Mouse (Mus musculus): Measurements from ENCODE around the gene Spata1. TPM values are rescaled to one million over a fixed set of nuclear protein-coding genes. Genes with fewer than 3 reads are reported as not detected.
A peak's percentile ranks its signal among the peaks of the same experiment; 100 is the strongest.

Spata1 gene
- polyA plus RNA-seq, 1 experiment, result 138 TPM

DNA sequence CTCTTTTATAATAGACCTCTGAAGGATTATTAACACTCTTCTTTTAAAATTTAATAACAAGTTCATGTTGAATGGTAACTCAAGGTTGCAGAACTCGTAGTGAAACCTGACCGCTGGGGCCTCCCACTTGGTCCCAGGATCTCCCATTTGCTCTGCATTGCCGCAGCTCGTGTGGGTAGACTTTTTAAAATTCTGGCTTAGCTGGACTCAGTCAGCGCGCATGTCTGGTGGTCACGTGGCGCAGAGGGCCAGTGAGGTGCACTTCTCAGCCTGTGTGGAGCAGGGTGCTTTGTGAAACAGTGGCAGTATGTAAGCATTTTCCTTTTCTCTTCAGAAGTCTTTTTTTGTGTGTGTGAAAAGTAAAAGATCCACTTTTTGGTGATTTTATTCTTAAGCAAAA, 56.6 kb downstream of the Spata1 start:
- H3K27me3 ChIP-seq (ENCODE audit: control insufficient read depth, insufficient read depth, low read length), result no peaks in the 10 kb centered on the region
- H3K27ac ChIP-seq (ENCODE audit: control insufficient read depth, insufficient read depth, low read depth, low read length), result no peak overlapping the region
- no peaks in the 10 kb centered on the region for H3K36me3 ChIP-seq (ENCODE audit: control insufficient read depth, insufficient read depth, low read length)
- no peaks in the 10 kb centered on the region for H3K4me1 ChIP-seq (ENCODE audit: control insufficient read depth, insufficient read depth, low read length)
- H3K4me3 ChIP-seq (ENCODE audit: control insufficient read depth, low read depth, low read length), result no peak overlapping the region
- TF ChIP-seq POLR2A (IDR thresholded peaks at IDR 0.05; ENCODE audit: control insufficient read depth, low read depth, low read length) (no peak), CTCF (IDR thresholded peaks at IDR 0.05; ENCODE audit: control insufficient read depth, insufficient read depth, insufficient replicate concordance, low read depth, low read length) (no peak)

- H3K4me3 ChIP-seq (ENCODE audit: control insufficient read depth, low read depth, low read length), result no peak overlapping the region
- H3K36me3 ChIP-seq (ENCODE audit: control insufficient read depth, insufficient read depth, low read length), result no peaks in the 10 kb centered on the region
- TF ChIP-seq CTCF (IDR thresholded peaks at IDR 0.05; ENCODE audit: control insufficient read depth, insufficient read depth, insufficient replicate concordance, low read depth, low read length), result no peak
- no peak for TF ChIP-seq POLR2A (IDR thresholded peaks at IDR 0.05; ENCODE audit: control insufficient read depth, low read depth, low read length)
- no peak overlapping the region for H3K27ac ChIP-seq (ENCODE audit: control insufficient read depth, insufficient read depth, low read depth, low read length)
- H3K4me1 ChIP-seq (ENCODE audit: control insufficient read depth, insufficient read depth, low read length), result no peaks in the 10 kb centered on the region
- H3K27me3 ChIP-seq (ENCODE audit: control insufficient read depth, insufficient read depth, low read length), result no peaks in the 10 kb centered on the region
Observed at GRCm38 (mm10) chr3:146442484-146442883, 57.1 kb downstream of the Spata1 start.

DNA sequence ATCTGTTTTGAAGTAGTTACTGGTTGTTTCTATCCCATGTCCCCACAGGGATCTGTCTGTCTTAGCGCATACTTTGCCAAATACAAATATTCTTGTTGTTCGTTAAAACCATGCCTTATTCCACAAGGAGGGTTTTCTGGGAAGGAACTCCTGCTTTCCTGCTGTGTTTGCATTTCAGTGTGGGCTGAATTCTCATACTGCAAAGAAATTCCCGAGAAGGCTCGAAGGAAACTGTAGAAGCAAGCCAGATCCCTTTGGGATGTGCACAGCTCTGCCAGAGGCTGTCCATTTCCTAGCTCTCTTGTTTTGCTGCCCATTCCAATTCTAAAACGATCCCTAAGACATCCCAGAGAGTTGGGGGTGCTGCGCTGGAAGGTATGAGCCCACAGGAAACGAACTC, 59.1 kb downstream of the Spata1 start:
- H3K27me3 ChIP-seq (ENCODE audit: control insufficient read depth, insufficient read depth, low read length), result no peaks in the 10 kb centered on the region
- H3K4me1 ChIP-seq (ENCODE audit: control insufficient read depth, insufficient read depth, low read length), result no peaks in the 10 kb centered on the region
- peaks cover 2% of the 10 kb centered on the region; the same call in 1 of the 2 replicates for H3K36me3 ChIP-seq (ENCODE audit: control insufficient read depth, insufficient read depth, low read length)
- no peak for TF ChIP-seq CTCF (IDR thresholded peaks at IDR 0.05; ENCODE audit: control insufficient read depth, insufficient read depth, insufficient replicate concordance, low read depth, low read length)
- TF ChIP-seq POLR2A (IDR thresholded peaks at IDR 0.05; ENCODE audit: control insufficient read depth, low read depth, low read length), result no peak
- H3K4me3 ChIP-seq (ENCODE audit: control insufficient read depth, low read depth, low read length), result no peak overlapping the region
- no peak overlapping the region for H3K27ac ChIP-seq (ENCODE audit: control insufficient read depth, insufficient read depth, low read depth, low read length)

DNA sequence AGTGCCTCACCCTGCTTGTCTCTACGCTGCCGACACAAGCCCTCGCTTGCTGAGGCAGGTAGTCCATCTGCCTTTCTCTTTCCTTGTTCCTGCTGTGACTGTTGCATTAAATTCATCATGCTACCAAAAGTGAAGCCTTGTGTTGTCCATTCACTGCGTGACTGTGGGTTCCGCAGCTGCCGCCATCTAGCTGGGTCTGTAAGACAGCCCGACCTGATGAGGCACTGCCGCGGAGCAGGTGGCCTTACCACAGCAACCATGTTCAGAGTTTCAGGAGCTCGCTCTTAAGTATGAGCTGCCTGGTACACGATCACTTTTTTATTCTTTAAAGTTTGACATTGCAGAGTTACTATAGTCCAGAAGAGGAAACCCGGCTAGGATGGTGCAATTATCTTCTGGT, 59.5 kb downstream of the Spata1 start:
- H3K36me3 ChIP-seq (ENCODE audit: control insufficient read depth, insufficient read depth, low read length), result peaks cover 2% of the 10 kb centered on the region; the same call in 1 of the 2 replicates
- H3K27me3 ChIP-seq (ENCODE audit: control insufficient read depth, insufficient read depth, low read length), result no peaks in the 10 kb centered on the region
- TF ChIP-seq POLR2A (IDR thresholded peaks at IDR 0.05; ENCODE audit: control insufficient read depth, low read depth, low read length) (no peak), CTCF (IDR thresholded peaks at IDR 0.05; ENCODE audit: control insufficient read depth, insufficient read depth, insufficient replicate concordance, low read depth, low read length) (no peak)
- H3K27ac ChIP-seq (ENCODE audit: control insufficient read depth, insufficient read depth, low read depth, low read length), result no peak overlapping the region
- H3K4me3 ChIP-seq (ENCODE audit: control insufficient read depth, low read depth, low read length), result no peak overlapping the region
- no peaks in the 10 kb centered on the region for H3K4me1 ChIP-seq (ENCODE audit: control insufficient read depth, insufficient read depth, low read length)

GRCm38 (mm10) chr3:146436114-146436513, 63.4 kb downstream of the Spata1 start:
- no peak overlapping the region for H3K4me3 ChIP-seq (ENCODE audit: control insufficient read depth, low read depth, low read length)
- H3K27me3 ChIP-seq (ENCODE audit: control insufficient read depth, insufficient read depth, low read length), result no peaks in the 10 kb centered on the region
- H3K4me1 ChIP-seq (ENCODE audit: control insufficient read depth, insufficient read depth, low read length), result peaks cover 2% of the 10 kb centered on the region; the same call in 1 of the 2 replicates
- H3K36me3 ChIP-seq (ENCODE audit: control insufficient read depth, insufficient read depth, low read length), result peaks cover 2% of the 10 kb centered on the region; the same call in 1 of the 2 replicates
- H3K27ac ChIP-seq (ENCODE audit: control insufficient read depth, insufficient read depth, low read depth, low read length), result no peak overlapping the region
- TF ChIP-seq CTCF (IDR thresholded peaks at IDR 0.05; ENCODE audit: control insufficient read depth, insufficient read depth, insufficient replicate concordance, low read depth, low read length) (no peak), POLR2A (IDR thresholded peaks at IDR 0.05; ENCODE audit: control insufficient read depth, low read depth, low read length) (no peak)

GRCm38 (mm10) chr3:146435533-146435932, 64.0 kb downstream of the Spata1 start:
- Histone ChIP-seq H3K27ac (ENCODE audit: control insufficient read depth, insufficient read depth, low read depth, low read length) (no peak overlapping the region), H3K4me3 (ENCODE audit: control insufficient read depth, low read depth, low read length) (no peak overlapping the region), H3K27me3 (ENCODE audit: control insufficient read depth, insufficient read depth, low read length) (no peaks in the 10 kb centered on the region), H3K36me3 (ENCODE audit: control insufficient read depth, insufficient read depth, low read length) (peaks cover 2% of the 10 kb centered on the region; the same call in 1 of the 2 replicates), H3K4me1 (ENCODE audit: control insufficient read depth, insufficient read depth, low read length) (peaks cover 2% of the 10 kb centered on the region; the same call in 1 of the 2 replicates)
- TF ChIP-seq POLR2A (IDR thresholded peaks at IDR 0.05; ENCODE audit: control insufficient read depth, low read depth, low read length), result no peak
- TF ChIP-seq CTCF (IDR thresholded peaks at IDR 0.05; ENCODE audit: control insufficient read depth, insufficient read depth, insufficient replicate concordance, low read depth, low read length), result no peak

- H3K27ac ChIP-seq (ENCODE audit: control insufficient read depth, insufficient read depth, low read depth, low read length), result peak overlapping the region; percentile 52; the same call in 1 of the 2 replicates
- H3K4me1 ChIP-seq (ENCODE audit: control insufficient read depth, insufficient read depth, low read length), result peaks cover 2% of the 10 kb centered on the region; the same call in 1 of the 2 replicates
- TF ChIP-seq CTCF (IDR thresholded peaks at IDR 0.05; ENCODE audit: control insufficient read depth, insufficient read depth, insufficient replicate concordance, low read depth, low read length), result no peak
- no peak for TF ChIP-seq POLR2A (IDR thresholded peaks at IDR 0.05; ENCODE audit: control insufficient read depth, low read depth, low read length)
- H3K27me3 ChIP-seq (ENCODE audit: control insufficient read depth, insufficient read depth, low read length), result no peaks in the 10 kb centered on the region
- H3K4me3 ChIP-seq (ENCODE audit: control insufficient read depth, low read depth, low read length), result no peak overlapping the region
- H3K36me3 ChIP-seq (ENCODE audit: control insufficient read depth, insufficient read depth, low read length), result peaks cover 2% of the 10 kb centered on the region; the same call in 1 of the 2 replicates
Observed at GRCm38 (mm10) chr3:146434686-146435085, 64.9 kb downstream of the Spata1 start.

Data from testis, adult 2 months (tissue).